Comparison of ENCODE assay signal across 19 mouse cellular contexts in the genomic region with DNA sequence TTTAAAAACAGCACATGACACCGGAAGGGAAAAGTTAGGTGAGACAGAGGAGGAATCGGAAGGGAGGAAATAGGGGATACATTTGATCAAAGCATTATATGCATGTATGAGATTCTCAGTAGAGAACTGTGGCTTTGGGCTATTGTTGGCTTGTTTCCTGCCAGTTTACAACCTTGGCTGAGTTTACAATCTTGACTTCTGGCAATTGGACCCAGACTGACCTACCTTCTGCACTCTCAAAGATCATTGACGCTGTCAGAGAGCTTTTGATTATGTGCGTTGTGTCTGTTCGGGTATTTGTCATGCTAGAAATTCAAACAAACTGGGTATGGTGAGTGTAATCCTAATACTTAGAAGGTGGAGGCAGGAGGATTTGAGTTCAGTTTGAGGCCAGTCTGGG. TPM values are rescaled to one million over a fixed set of nuclear protein-coding genes. Genes with fewer than 3 reads are reported as not detected.
DNase-seq lines count a peak whose midpoint lies in the region; ATAC-seq and TF ChIP-seq lines count a peak whose summit lies in the region.
"Had no signal": no experiment of that assay in that cellular context is flagged by ENCODE, and none has a peak within 500 bp of the region (broad histone marks: within the 10 kb centered on the region; RNA-seq: fewer than 3 reads in every experiment).

No protein-coding gene starts in this region.

- no peak for TF ChIP-seq EP300 in liver, embryonic 14.5 days (IDR thresholded peaks at IDR 0.05; ENCODE audit: low read depth)

- ATAC-seq in heart, embryonic 13.5 days (ENCODE audit: extremely low read depth, insufficient number of reproducible peaks, low FRiP score, low TSS enrichment), result no peak
- ATAC-seq in heart, embryonic 12.5 days (ENCODE audit: insufficient number of reproducible peaks, low FRiP score), result no peak
- no peak for ATAC-seq in liver, embryonic 14.5 days (ENCODE audit: insufficient read depth)
- ATAC-seq in forebrain, embryonic 14.5 days, result no peak
- no peak for ATAC-seq in midbrain, embryonic 16.5 days
- ATAC-seq: hindbrain, postnatal 0 days had no signal

- H3K36me3 ChIP-seq in heart, embryonic 13.5 days, result peaks cover 6% of the 10 kb centered on the region; the same call in 1 of the 2 replicates
- H3K36me3 ChIP-seq in heart, embryonic 12.5 days, result peaks cover 12% of the 10 kb centered on the region; the same call in 1 of the 2 replicates
- H3K36me3 ChIP-seq in liver, embryonic 14.5 days (replicated peaks; ENCODE audit: control insufficient read depth, insufficient read depth, low read depth), result peaks cover 21% of the 10 kb centered on the region
- H3K36me3 ChIP-seq in forebrain, embryonic 14.5 days (ENCODE audit: control insufficient read depth, insufficient read depth, low read length), result no peaks in the 10 kb centered on the region
- H3K36me3 ChIP-seq in midbrain, embryonic 16.5 days (ENCODE audit: control insufficient read depth, insufficient read depth, low read length), result no peaks in the 10 kb centered on the region
- H3K36me3 ChIP-seq: embryonic facial prominence, embryonic 13.5 days; forebrain, embryonic 10.5 days had no signal

- peak; percentile 34 for DNase-seq in 416B (ENCODE audit: low read depth)
- DNase-seq in R1 (ENCODE audit: low read depth, low spot score), result peak; percentile 23
- DNase-seq in liver, embryonic 14.5 days (ENCODE audit: low read depth in 3 of 3, low spot score in 3 of 3), result no peak
- DNase-seq in forebrain, embryonic 14.5 days (ENCODE audit: low spot score), result no peak
- DNase-seq in thymus, postnatal 14 days, result no peak
- DNase-seq: B cell, adult 2 months; cerebellum, adult 9-11 months; gastrocnemius, postnatal 25 days; heart, postnatal 4 days; kidney, postnatal 10 days; lung, postnatal 10 days; right cerebral cortex, postnatal 25 days; thymus, postnatal 4 days had no signal

- peaks cover 18% of the 10 kb centered on the region for H3K4me1 ChIP-seq in heart, embryonic 13.5 days
- peaks cover 3% of the 10 kb centered on the region for H3K4me1 ChIP-seq in heart, embryonic 12.5 days (replicated peaks)
- H3K4me1 ChIP-seq in liver, embryonic 14.5 days (replicated peaks; ENCODE audit: control insufficient read depth in 2 of 2, insufficient read depth in 2 of 2, low read length in 1 of 2), result peaks cover 26 to 32% of the 10 kb centered on the region in 2 experiments
- peaks cover 3% of the 10 kb centered on the region for H3K4me1 ChIP-seq in forebrain, embryonic 14.5 days (ENCODE audit: control insufficient read depth, insufficient read depth, low read length)
- H3K4me1 ChIP-seq in midbrain, embryonic 16.5 days (ENCODE audit: control insufficient read depth, insufficient read depth, low read length), result 0 out of 2 replicates have a peak, but pooled peaks cover 4% of the 10 kb centered on the region
- H3K4me1 ChIP-seq: embryonic facial prominence, embryonic 13.5 days had no signal

- no peak overlapping the region for H3K4me3 ChIP-seq in heart, embryonic 13.5 days
- H3K4me3 ChIP-seq in heart, embryonic 12.5 days, result no peak overlapping the region
- peak overlapping the region; percentile 17 to 87 for H3K4me3 ChIP-seq in liver, embryonic 14.5 days (ENCODE audit: insufficient read depth in 1 of 2, low read depth in 2 of 2, low read length in 2 of 2)
- H3K4me3 ChIP-seq in forebrain, embryonic 14.5 days (ENCODE audit: low read depth, low read length), result no peak overlapping the region
- H3K4me3 ChIP-seq in midbrain, embryonic 16.5 days (ENCODE audit: low read depth, low read length), result no peak overlapping the region
- H3K4me3 ChIP-seq: embryonic facial prominence, embryonic 13.5 days; forebrain, embryonic 10.5 days had no signal

- no peak overlapping the region for H3K9ac ChIP-seq in heart, embryonic 13.5 days
- no peak overlapping the region for H3K9ac ChIP-seq in heart, embryonic 12.5 days
- H3K9ac ChIP-seq in liver, embryonic 14.5 days (replicated peaks), result peak overlapping the region; percentile 37
- H3K9ac ChIP-seq in forebrain, embryonic 14.5 days (ENCODE audit: low read length), result no peak overlapping the region
- H3K9ac ChIP-seq in midbrain, embryonic 16.5 days (ENCODE audit: low read depth, low read length), result no peak overlapping the region
- H3K9ac ChIP-seq: embryonic facial prominence, embryonic 13.5 days had no signal

- WGBS in heart, embryonic 13.5 days, result 66% methylated on average over 5 of the region's 5 CpGs
- 74% methylated on average over 5 of the region's 5 CpGs for WGBS in heart, embryonic 12.5 days
- WGBS in liver, embryonic 14.5 days (ENCODE audit: insufficient replicate concordance), result 40% methylated on average over 5 of the region's 5 CpGs
- WGBS in forebrain, embryonic 14.5 days, result 90% methylated on average over 5 of the region's 5 CpGs
- WGBS in midbrain, embryonic 16.5 days, result 89% methylated on average over 5 of the region's 5 CpGs

- 0 out of 2 replicates have a peak overlapping the region, but pooled peaks have one; percentile 37 for H3K27ac ChIP-seq in heart, embryonic 13.5 days (replicated peaks)
- H3K27ac ChIP-seq in heart, embryonic 12.5 days (ENCODE audit: poor library complexity, severe bottlenecking), result no peak overlapping the region
- H3K27ac ChIP-seq in liver, embryonic 14.5 days, result peak overlapping the region; percentile 44
- no peak overlapping the region for H3K27ac ChIP-seq in forebrain, embryonic 14.5 days (ENCODE audit: low read depth, low read length)
- no peak overlapping the region for H3K27ac ChIP-seq in midbrain, embryonic 16.5 days (ENCODE audit: low read length)
- H3K27ac ChIP-seq: embryonic facial prominence, embryonic 13.5 days; forebrain, embryonic 10.5 days; hindbrain, postnatal 0 days had no signal

- H3K9me3 ChIP-seq in heart, embryonic 13.5 days, result no peaks in the 10 kb centered on the region
- no peaks in the 10 kb centered on the region for H3K9me3 ChIP-seq in heart, embryonic 12.5 days (replicated peaks)
- no peaks in the 10 kb centered on the region for H3K9me3 ChIP-seq in liver, embryonic 14.5 days (ENCODE audit: control insufficient read depth, low read length)
- H3K9me3 ChIP-seq in forebrain, embryonic 14.5 days (replicated peaks; ENCODE audit: control insufficient read depth, low read length), result no peaks in the 10 kb centered on the region
- H3K9me3 ChIP-seq in midbrain, embryonic 16.5 days (replicated peaks; ENCODE audit: control insufficient read depth, low read length, poor library complexity, severe bottlenecking), result no peaks in the 10 kb centered on the region
- H3K9me3 ChIP-seq: embryonic facial prominence, embryonic 13.5 days; forebrain, embryonic 10.5 days had no signal

- no peak for TF ChIP-seq CTCF in liver, embryonic 14.5 days (IDR thresholded peaks at IDR 0.05; ENCODE audit: low read depth)

- H3K4me2 ChIP-seq in heart, embryonic 13.5 days, result peak overlapping the region; percentile 36; the same call in 1 of the 2 replicates
- H3K4me2 ChIP-seq in heart, embryonic 12.5 days, result no peak overlapping the region
- H3K4me2 ChIP-seq in liver, embryonic 14.5 days (ENCODE audit: low read depth), result peak overlapping the region; percentile 98
- H3K4me2 ChIP-seq in forebrain, embryonic 14.5 days (ENCODE audit: low read length), result no peak overlapping the region
- no peak overlapping the region for H3K4me2 ChIP-seq in midbrain, embryonic 16.5 days (ENCODE audit: low read length)
- H3K4me2 ChIP-seq: embryonic facial prominence, embryonic 13.5 days had no signal

- no peaks in the 10 kb centered on the region for H3K27me3 ChIP-seq in heart, embryonic 13.5 days (replicated peaks)
- H3K27me3 ChIP-seq in heart, embryonic 12.5 days (replicated peaks), result no peaks in the 10 kb centered on the region
- no peaks in the 10 kb centered on the region for H3K27me3 ChIP-seq in liver, embryonic 14.5 days (ENCODE audit: control insufficient read depth, insufficient read depth, low read length)
- no peaks in the 10 kb centered on the region for H3K27me3 ChIP-seq in forebrain, embryonic 14.5 days (replicated peaks; ENCODE audit: control insufficient read depth, insufficient read depth, low read length)
- H3K27me3 ChIP-seq in midbrain, embryonic 16.5 days (ENCODE audit: control insufficient read depth, insufficient read depth, low read depth, low read length), result no peaks in the 10 kb centered on the region
- H3K27me3 ChIP-seq: embryonic facial prominence, embryonic 13.5 days had no signal

RNA-seq across cellular contexts. Expression of a gene that starts 5.2 kb away (rescaled TPM):
- polyA plus RNA-seq in heart, embryonic 13.5 days (2015; fragmentation: Nextera tagmentation; extraction: Ambion mirVana), result 17.1 and 18.1 TPM in 2 replicates
- 22.5 and 24.0 TPM in 2 replicates for polyA plus RNA-seq in heart, embryonic 12.5 days (2016; fragmentation: Nextera tagmentation; extraction: Ambion mirVana)
- polyA plus RNA-seq in liver, embryonic 14.5 days (2012; rRNA removed), result 13.5 and 20.5 TPM in 2 replicates
- 30.5 and 31.4 TPM in 2 replicates for polyA plus RNA-seq in liver, embryonic 14.5 days (2014; fragmentation: Nextera tagmentation; extraction: Ambion mirVana)
- 1.9 and 3.1 TPM in 2 replicates for polyA plus RNA-seq in forebrain, embryonic 14.5 days (2014; fragmentation: Nextera tagmentation; extraction: Ambion mirVana)
- 6.9 and 7.6 TPM in 2 replicates for polyA plus RNA-seq in midbrain, embryonic 16.5 days (2015; fragmentation: Nextera tagmentation; extraction: Ambion mirVana)

RNA-seq across cellular contexts. Expression of a gene that starts 56.5 kb away (rescaled TPM):
- polyA plus RNA-seq in heart, embryonic 13.5 days (2015; fragmentation: Nextera tagmentation; extraction: Ambion mirVana), result 43.3 and 44.3 TPM in 2 replicates
- polyA plus RNA-seq in heart, embryonic 12.5 days (2016; fragmentation: Nextera tagmentation; extraction: Ambion mirVana), result 50.3 and 52.7 TPM in 2 replicates
- polyA plus RNA-seq in liver, embryonic 14.5 days (2012; rRNA removed), result 2.1 and 2.6 TPM in 2 replicates
- polyA plus RNA-seq in liver, embryonic 14.5 days (2014; fragmentation: Nextera tagmentation; extraction: Ambion mirVana), result 4.4 and 4.6 TPM in 2 replicates
- polyA plus RNA-seq in forebrain, embryonic 14.5 days (2014; fragmentation: Nextera tagmentation; extraction: Ambion mirVana), result 10.7 and 11.8 TPM in 2 replicates
- polyA plus RNA-seq in midbrain, embryonic 16.5 days (2015; fragmentation: Nextera tagmentation; extraction: Ambion mirVana), result 12.6 and 14.5 TPM in 2 replicates

Comparison
In these comparisons a context has a peak if more than half of its experiments do, and no peak if none do; other contexts are left out.
1. H3K27ac ChIP-seq: peak in heart, embryonic 13.5 days (single experiment) and liver, embryonic 14.5 days (single experiment); none in heart, embryonic 12.5 days (single experiment), forebrain, embryonic 14.5 days (single experiment) and midbrain, embryonic 16.5 days (single experiment).
2. H3K4me2 ChIP-seq: peak in heart, embryonic 13.5 days (single experiment) and liver, embryonic 14.5 days (single experiment); none in heart, embryonic 12.5 days (single experiment), forebrain, embryonic 14.5 days (single experiment) and midbrain, embryonic 16.5 days (single experiment).
3. H3K4me3 ChIP-seq: peak in liver, embryonic 14.5 days (2 of 2); none in heart, embryonic 13.5 days (single experiment), heart, embryonic 12.5 days (single experiment), forebrain, embryonic 14.5 days (single experiment) and midbrain, embryonic 16.5 days (single experiment).
4. DNase-seq: peak in 416B (single experiment) and R1 (single experiment); none in liver, embryonic 14.5 days (0 of 3), forebrain, embryonic 14.5 days (single experiment) and thymus, postnatal 14 days (single experiment).